Mouse (Mus musculus) gastrocnemius, postnatal 14 days (tissue): ENCODE measurements around the gene Rpp14. TPM values are rescaled to one million over a fixed set of nuclear protein-coding genes. Genes with fewer than 3 reads are reported as not detected.

Experiments used
- DNase-seq: peaks from one replicate; pipeline ENCODE4 v3.0.0; 2021; ENCODE audit warnings: mixed read lengths
- intact Hi-C: fragments of 180-260 bp; cut with DNase I; formaldehyde crosslinking; loops from one replicate; pipeline ENCODE4 v1.15.1; 2025; ENCODE audit warnings: low total_unique reads
- total RNA-seq, 2 experiments: library from RNA; stranded (reverse); gene quantifications; 2 replicates each; pipeline ENCODE4 v1.2.3; 2021

Gene Rpp14
- total RNA-seq, 2 experiments from 2014 or later: 18.7 to 21.1 TPM

DNA sequence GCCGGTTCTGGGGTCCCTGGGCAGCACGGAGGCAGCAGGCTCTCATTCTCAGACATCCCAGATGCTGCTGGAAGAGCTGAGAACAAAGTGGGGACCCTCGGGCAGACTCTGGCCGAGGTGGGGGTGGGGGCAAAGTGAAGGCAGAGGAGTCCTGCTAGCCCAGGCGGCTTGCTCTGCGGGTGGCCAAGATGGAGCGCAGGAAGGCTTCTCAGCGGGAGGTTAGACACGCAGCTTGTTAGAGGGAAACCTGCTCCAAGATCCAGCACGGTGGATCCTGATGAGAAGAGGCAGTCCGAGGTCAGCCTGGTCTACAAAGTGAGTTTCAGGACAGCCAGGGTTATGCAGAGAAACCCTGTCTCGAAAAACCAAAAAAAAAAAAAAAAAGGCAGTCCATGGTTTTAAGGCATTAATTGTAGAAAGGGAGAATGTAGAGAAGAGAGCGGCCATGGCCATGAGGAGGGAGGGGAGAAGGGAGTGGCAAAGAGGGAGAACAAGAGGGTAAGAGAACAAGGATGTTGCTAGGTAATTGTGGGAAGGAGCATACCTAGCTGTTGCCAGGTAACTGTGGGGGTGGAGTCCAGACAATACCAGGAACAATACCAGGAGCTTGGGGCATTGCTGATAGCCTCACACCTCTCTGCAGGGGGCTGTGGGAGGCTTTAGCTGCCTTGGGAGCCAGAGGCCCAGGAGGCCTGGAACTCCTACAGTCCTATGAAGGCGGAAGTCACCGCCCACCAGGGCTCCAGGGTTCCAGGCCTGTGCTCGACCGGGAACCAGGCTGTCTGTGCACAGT, 25.7 kb upstream of the Rpp14 start:
- DNase-seq: no peak
- intact Hi-C loops: no loop called here

- no peak for DNase-seq
- intact Hi-C loops: no loop called here
Measured at GRCm38 (mm10) chr14:8056076-8056475, 24.1 kb upstream of the Rpp14 start.

DNA sequence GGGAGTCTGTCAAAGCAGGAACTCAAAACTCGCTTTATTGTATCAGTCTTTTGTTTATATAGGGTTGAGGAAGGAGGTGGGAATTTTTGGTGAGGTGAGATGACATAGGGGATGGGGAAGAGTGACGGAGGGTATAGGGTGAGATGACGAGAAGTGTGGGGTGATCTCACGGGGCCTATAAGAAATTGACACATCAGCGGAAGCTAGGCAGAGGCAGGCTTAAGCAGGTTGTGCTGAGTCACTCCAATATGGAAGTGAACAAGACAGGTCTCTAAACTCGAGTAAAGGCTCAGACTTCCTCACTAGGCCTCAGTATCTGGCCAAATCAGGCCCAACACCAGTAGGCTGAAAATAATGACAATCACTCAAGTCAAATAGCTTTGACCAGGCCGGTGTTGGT, 20.2 kb upstream of the Rpp14 start:
- intact Hi-C loops: no loop called here

GRCm38 (mm10) chr14:8062076-8062475, 18.1 kb upstream of the Rpp14 start:
- intact Hi-C loops: no loop called here
- no peak for DNase-seq

More for the DNA sequence above, 20.2 kb upstream of the Rpp14 start:
- no peak for DNase-seq

- intact Hi-C loops: no loop called here
- no peak for DNase-seq
Measured at GRCm38 (mm10) chr14:8062537-8063301, 17.4 kb upstream of the Rpp14 start.

GRCm38 (mm10) chr14:8063835-8064785, 16.1 kb upstream of the Rpp14 start:
- no peak for DNase-seq
- intact Hi-C loops: no loop called here

GRCm38 (mm10) chr14:8080718-8081117, 551 bp downstream of the Rpp14 start:
- intact Hi-C loops: no loop called here
- no peak for DNase-seq

DNA sequence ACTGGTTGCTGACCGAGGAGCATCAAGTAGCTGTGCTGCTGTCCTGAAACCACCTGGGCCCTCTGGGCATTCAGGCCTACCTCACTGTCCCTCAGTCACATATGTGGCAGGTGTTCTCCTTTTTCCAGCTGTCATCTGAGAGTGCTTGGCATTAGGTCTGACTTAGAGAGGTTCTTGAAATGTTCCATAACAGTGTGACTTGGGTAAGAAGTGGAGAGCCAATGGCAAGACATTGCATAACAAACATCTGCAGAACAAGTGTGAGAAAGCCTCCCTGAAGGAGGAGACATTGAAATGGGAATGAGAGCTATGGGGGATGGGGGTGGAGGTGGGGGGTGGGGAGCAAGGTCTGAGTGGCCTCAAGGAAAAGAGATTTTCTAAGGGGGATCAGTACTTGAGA, 2.8 kb downstream of the Rpp14 start:
- DNase-seq: no peak
- intact Hi-C loops: no loop called here

GRCm38 (mm10) chr14:8089016-8089415, 8.8 kb downstream of the Rpp14 start:
- intact Hi-C loops: no loop called here
- DNase-seq: no peak

- no peak for DNase-seq
- intact Hi-C loops: loop anchor here (5.0 kb wide), 2 partner anchors 65 to 255 kb away; no protein-coding TSS in a partner anchor
Measured at GRCm38 (mm10) chr14:8092573-8092972, 12.4 kb downstream of the Rpp14 start.

DNA sequence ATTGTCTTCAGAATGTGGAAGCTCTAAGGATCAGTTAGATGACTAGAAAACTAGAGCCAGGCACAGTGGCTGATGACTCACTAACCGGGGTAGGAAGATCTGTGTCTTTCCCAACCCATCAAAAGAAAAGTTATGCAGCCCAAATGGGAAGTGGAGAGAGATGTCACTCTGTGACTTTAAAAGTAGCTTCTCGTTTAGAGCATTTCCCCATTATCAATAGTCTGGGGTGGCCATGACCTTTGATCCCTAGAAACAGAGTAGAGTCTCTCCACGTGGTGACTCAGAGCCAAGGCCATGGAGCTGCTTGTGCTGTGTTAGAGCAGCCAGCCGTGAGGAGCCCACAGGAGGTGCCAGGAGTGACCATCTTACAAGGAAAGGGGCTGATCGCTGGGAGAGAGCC, 13.3 kb downstream of the Rpp14 start:
- no peak for DNase-seq
- intact Hi-C loops: loop anchor here (5.0 kb wide), 2 partner anchors 64 to 254 kb away; no protein-coding TSS in a partner anchor

- intact Hi-C loops: loop anchor here (5.0 kb wide), 2 partner anchors 62 to 252 kb away; no protein-coding TSS in a partner anchor
- DNase-seq: no peak
Measured at GRCm38 (mm10) chr14:8094931-8095561, 14.9 kb downstream of the Rpp14 start.

DNA sequence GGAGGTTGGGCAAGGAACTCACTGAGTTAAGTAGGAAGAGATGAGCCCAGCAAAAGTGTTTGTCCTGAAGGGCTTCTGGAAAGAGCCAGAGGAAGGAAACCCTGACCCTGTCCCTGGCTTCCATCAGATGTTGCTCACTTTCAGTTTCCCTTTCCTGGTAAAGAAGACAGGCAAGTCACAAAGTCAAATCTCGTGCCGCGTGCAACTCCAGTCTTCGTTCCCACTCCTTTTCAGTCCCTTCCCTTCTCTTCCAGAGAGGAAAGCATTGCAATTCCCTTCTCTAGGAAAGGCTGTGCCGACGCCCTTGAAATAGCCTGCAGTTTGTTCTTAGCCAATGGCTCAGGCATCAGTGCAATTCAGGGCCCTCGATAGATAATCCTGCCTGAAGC, 15.4 kb downstream of the Rpp14 start:
- DNase-seq: no peak
- intact Hi-C loops: no loop called here

DNA sequence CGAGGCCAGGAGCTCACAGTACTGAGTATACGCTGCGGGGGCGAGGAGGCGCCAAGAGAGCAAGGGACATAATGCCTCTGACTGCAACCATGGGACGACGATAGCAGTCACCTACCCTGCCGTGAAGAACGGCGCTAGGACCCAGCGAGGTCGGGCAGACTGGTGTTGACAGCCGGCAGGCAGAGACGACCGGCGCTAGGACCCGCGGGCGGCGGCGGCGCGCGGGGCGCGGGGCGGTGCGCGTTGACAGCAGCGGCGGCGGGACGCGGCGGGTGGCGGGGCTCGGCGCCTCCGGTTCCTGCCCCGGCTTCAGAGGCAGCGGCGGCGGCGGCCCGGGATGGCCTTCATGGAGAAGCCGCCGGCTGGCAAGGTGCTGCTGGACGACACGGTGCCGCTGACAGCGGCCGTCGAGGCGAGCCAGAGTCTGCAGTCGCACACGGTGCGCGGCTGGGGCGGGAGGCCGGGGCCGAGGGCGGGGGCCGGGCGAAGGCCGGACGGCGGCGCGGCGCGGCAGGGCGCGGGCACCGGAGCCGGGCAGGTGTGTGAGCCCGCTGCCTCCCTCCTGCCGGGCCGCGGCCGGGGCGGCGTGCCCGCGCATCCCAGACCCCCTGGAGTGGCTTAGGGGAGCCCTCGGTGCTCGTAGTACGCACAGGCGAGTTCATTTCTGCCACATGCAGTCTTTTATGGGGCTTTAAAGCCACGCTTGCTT, 18.0 kb downstream of the Rpp14 start, which contains the start of gene Pxk:
Gene Pxk (plus strand): TSS at position 234 of the 709 bp plus-strand sequence.
- DNase-seq: peak; percentile 94
- intact Hi-C loops: no loop called here

DNA sequence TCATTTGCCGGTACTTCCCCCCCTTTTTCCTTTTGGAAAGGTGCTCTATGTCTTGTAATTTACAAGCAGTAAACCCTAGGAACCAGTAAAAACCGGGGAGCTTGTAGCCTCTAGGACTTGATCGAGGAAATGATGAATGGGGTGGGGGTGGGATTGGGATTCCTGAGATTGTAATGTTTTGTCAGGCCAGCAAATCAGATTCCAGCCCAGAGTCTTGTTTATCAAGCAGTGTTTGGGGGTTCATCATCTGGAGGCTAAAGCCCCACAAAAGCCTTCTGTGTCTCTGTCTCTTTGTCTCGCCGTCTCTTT, 18.5 kb downstream of the Rpp14 start:
- no peak for DNase-seq
- intact Hi-C loops: no loop called here

DNA sequence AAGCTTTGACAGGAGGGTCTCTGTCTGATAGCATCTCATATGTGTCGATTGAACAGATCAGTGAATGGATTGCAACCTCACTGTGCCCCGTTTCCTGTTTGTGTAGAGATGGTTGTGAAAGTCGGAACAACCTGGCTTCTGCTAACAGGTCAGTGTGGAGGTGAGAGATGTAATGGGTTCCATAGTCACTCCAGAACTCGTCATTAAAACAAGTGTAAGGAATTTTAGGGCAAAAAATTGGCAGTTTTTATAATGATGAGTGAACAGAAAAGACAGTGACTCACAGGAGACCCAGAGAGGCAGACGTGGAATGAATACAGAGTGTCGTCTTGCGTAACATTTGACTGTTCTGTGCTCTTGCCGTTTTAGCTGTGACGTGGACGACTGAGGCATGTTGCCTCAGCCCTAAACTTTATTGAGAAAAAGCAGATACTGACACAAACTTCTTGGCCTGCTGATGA, 19.4 kb downstream of the Rpp14 start:
- no peak for DNase-seq
- intact Hi-C loops: no loop called here

DNA sequence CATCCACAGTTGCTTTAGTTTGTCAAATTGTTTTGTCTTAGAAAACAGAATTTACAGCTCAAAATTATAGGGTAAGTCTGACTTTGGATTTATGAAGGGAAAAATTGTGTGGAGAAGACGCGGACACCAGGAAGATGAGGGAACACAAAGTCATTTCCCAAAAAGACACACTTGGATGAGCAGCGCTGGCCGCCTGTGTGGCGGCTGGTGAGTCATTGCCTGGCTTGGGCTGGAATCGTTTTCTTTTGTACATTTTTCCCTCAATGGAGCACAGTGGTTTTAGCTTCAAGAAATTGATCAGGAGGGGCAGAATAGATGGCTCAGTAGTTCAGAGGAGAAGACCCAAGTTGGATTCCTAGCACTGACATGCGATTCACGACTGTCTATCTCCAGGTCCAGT, 21.7 kb downstream of the Rpp14 start:
- intact Hi-C loops: no loop called here
- DNase-seq: no peak

DNA sequence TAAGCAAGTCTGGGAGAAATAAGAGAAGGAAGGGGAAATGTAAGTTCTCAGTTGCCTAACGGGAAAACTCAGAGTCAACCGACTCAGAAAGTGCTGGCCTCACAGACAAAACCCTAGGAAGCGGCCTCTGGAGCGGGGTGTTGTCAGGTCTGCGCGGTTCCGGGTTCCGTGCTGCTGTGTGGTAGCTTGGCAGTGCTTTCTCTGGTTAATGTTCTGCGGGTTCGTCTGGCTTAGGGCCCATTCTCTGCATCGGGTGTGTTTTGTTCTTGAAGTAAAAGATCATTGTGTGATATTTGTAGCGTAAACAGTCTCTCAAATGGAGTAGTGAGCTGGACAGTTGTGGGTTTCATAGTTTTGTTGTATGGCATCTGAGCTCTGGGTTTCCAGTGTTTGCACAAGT, 22.5 kb downstream of the Rpp14 start:
- no peak for DNase-seq
- intact Hi-C loops: no loop called here

DNA sequence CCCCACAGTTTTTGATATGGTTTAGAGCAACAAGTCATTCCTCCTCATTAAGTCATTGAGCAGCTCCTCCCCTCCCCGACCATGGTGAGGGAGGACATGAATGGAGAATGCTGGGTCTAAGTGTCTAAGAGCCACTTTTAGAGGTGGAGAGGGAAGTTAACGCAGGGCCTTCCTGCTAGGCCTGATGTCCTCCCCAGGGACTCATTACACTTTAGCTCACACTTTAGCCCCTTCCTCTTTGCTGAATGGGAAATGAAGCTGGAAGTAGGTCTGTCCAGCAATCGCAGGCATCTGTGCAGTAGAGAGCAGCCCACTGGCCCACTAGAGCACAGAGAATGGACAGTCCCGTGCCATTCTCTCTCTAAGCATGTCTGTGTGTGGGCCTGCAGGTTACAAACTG, 27.9 kb downstream of the Rpp14 start:
- intact Hi-C loops: no loop called here
- no peak for DNase-seq
